Mouse (Mus musculus) cortical plate, adult 2 months (tissue): ENCODE measurements around the gene Olfr392.

Experiments used
- CTCF ChIP-seq: fragments of 200-500 bp; IDR thresholded peaks from 2 replicates; pipeline ENCODE4 v1.5.1; 2011; ENCODE audit warnings: mild to moderate bottlenecking, control low read depth, low read length; ENCODE audit not compliant: insufficient read depth; ENCODE audit errors: extremely low read depth
- POLR2A ChIP-seq: fragments of 200-500 bp; IDR thresholded peaks from 2 replicates; pipeline ENCODE4 v1.6.1; 2011; ENCODE audit warnings: mild to moderate bottlenecking, low read length, control low read depth; ENCODE audit not compliant: insufficient read depth; ENCODE audit errors: extremely low read depth

GRCm38 (mm10) chr11:73802952-73803351, 13.9 kb downstream of the Olfr392 start, which contains the start of gene Olfr391-ps:
- TF ChIP-seq POLR2A (no peak), CTCF (no peak)
